Mouse (Mus musculus): ENCODE results near the gene Cutc.

The Cutc gene

GRCm38 (mm10) chr19:43753226-43753835 lies 535 bp downstream of the Cutc start:
- peak; percentile 90 to 95 for DNase-seq (ENCODE audit: low spot score in 2 of 2)

GRCm38 (mm10) chr19:43754237-43754636 lies 1.4 kb downstream of the Cutc start:
- no peak for DNase-seq (ENCODE audit: low spot score in 2 of 2)

GRCm38 (mm10) chr19:43754872-43755271 lies 2.1 kb downstream of the Cutc start:
- no peak for DNase-seq (ENCODE audit: low spot score in 2 of 2)

GRCm38 (mm10) chr19:43760504-43760903 lies 7.7 kb downstream of the Cutc start:
- DNase-seq (ENCODE audit: low spot score in 2 of 2): peak; percentile 73 to 90

- DNase-seq (ENCODE audit: low spot score in 2 of 2): no peak
Measured at GRCm38 (mm10) chr19:43761543-43762256, 8.9 kb downstream of the Cutc start.

- DNase-seq (ENCODE audit: low spot score in 2 of 2): no peak
Measured at GRCm38 (mm10) chr19:43762410-43762809, 9.6 kb downstream of the Cutc start.

GRCm38 (mm10) chr19:43766451-43766850 lies 13.7 kb downstream of the Cutc start:
- no peak for DNase-seq (ENCODE audit: low spot score in 2 of 2)

GRCm38 (mm10) chr19:43767549-43768322 lies 14.9 kb downstream of the Cutc start:
- no peak for DNase-seq (ENCODE audit: low spot score in 2 of 2)

- DNase-seq (ENCODE audit: low spot score in 2 of 2): no peak
Measured at GRCm38 (mm10) chr19:43769366-43769960, 16.7 kb downstream of the Cutc start.

GRCm38 (mm10) chr19:43770584-43770983 lies 17.8 kb downstream of the Cutc start:
- DNase-seq (ENCODE audit: low spot score in 2 of 2): no peak

- DNase-seq (ENCODE audit: low spot score in 2 of 2): no peak
Measured at GRCm38 (mm10) chr19:43771499-43771969, 18.7 kb downstream of the Cutc start.

- DNase-seq (ENCODE audit: low spot score in 2 of 2): no peak
Measured at GRCm38 (mm10) chr19:43772311-43772710, 19.5 kb downstream of the Cutc start.

- no peak for DNase-seq (ENCODE audit: low spot score in 2 of 2)
Measured at GRCm38 (mm10) chr19:43775433-43775832, 22.6 kb downstream of the Cutc start.

- no peak for DNase-seq (ENCODE audit: low spot score in 2 of 2)
Measured at GRCm38 (mm10) chr19:43776561-43776960, 23.8 kb downstream of the Cutc start.

- no peak for DNase-seq (ENCODE audit: low spot score in 2 of 2)
Measured at GRCm38 (mm10) chr19:43777308-43777707, 24.5 kb downstream of the Cutc start.

- DNase-seq (ENCODE audit: low spot score in 2 of 2): no peak
Measured at GRCm38 (mm10) chr19:43780391-43780790, 27.6 kb downstream of the Cutc start.

GRCm38 (mm10) chr19:43781980-43782379 lies 29.2 kb downstream of the Cutc start, which contains the start of gene Abcc2:
TSS of gene Abcc2 (plus strand) at chr19:43782192.
- no peak for DNase-seq (ENCODE audit: low spot score in 2 of 2)

- DNase-seq (ENCODE audit: low spot score in 2 of 2): no peak
Measured at GRCm38 (mm10) chr19:43784761-43785160, 32.0 kb downstream of the Cutc start.

GRCm38 (mm10) chr19:43786249-43787026 lies 33.6 kb downstream of the Cutc start:
- DNase-seq (ENCODE audit: low spot score in 2 of 2): no peak

GRCm38 (mm10) chr19:43789817-43790216 lies 37.0 kb downstream of the Cutc start:
- no peak for DNase-seq (ENCODE audit: low spot score in 2 of 2)

- DNase-seq (ENCODE audit: low spot score in 2 of 2): no peak
Measured at GRCm38 (mm10) chr19:43792537-43792936, 39.7 kb downstream of the Cutc start.

All from spleen, postnatal 4 days (tissue).